Mouse (Mus musculus): ENCODE results near the gene Lancl3.
A peak's percentile ranks its signal among the peaks of the same experiment; 100 is the strongest.
"Not testable (repeated sequence)": the region's sequence is repeated elsewhere in the genome, so short reads cannot be mapped to it uniquely, and the experiment has no call there.

The Lancl3 gene

GRCm38 (mm10) chrX:9259267-9259666 is 59.6 kb downstream of the Lancl3 start:
- DNase-seq (ENCODE audit: low spot score in 2 of 2) = no peak

- no peak for DNase-seq (ENCODE audit: low spot score in 2 of 2)
Observed at GRCm38 (mm10) chrX:9271112-9271511, 71.4 kb downstream of the Lancl3 start.

- no peak for DNase-seq (ENCODE audit: low spot score in 2 of 2)
Observed at GRCm38 (mm10) chrX:9271947-9272459, 72.3 kb downstream of the Lancl3 start.

GRCm38 (mm10) chrX:9272460-9273361 is 73.0 kb downstream of the Lancl3 start, which contains the start of gene Xk:
Gene Xk (plus strand): TSS chrX:9272756.
- DNase-seq (ENCODE audit: low spot score in 2 of 2) = peak; percentile 12 to 27

- no peak for DNase-seq (ENCODE audit: low spot score in 2 of 2)
Observed at GRCm38 (mm10) chrX:9273377-9274002, 73.8 kb downstream of the Lancl3 start.

- no peak for DNase-seq (ENCODE audit: low spot score in 2 of 2)
Observed at GRCm38 (mm10) chrX:9274321-9274720, 74.6 kb downstream of the Lancl3 start.

GRCm38 (mm10) chrX:9283464-9283863 is 83.8 kb downstream of the Lancl3 start, which contains the start of gene H2al1m:
Gene H2al1m (plus strand): TSS chrX:9283764.
- DNase-seq (ENCODE audit: low spot score in 2 of 2) = not testable (repeated sequence)

- not testable (repeated sequence) for DNase-seq (ENCODE audit: low spot score in 2 of 2)
Observed at GRCm38 (mm10) chrX:9293140-9293829, 93.6 kb downstream of the Lancl3 start.

- DNase-seq (ENCODE audit: low spot score in 2 of 2) = no peak
Observed at GRCm38 (mm10) chrX:9298413-9298864, 98.7 kb downstream of the Lancl3 start.

GRCm38 (mm10) chrX:9302791-9303190 is 103.1 kb downstream of the Lancl3 start:
- DNase-seq (ENCODE audit: low spot score in 2 of 2) = no peak

- DNase-seq (ENCODE audit: low spot score in 2 of 2) = no peak
Observed at GRCm38 (mm10) chrX:9303455-9303854, 103.8 kb downstream of the Lancl3 start.

- not testable (repeated sequence) for DNase-seq (ENCODE audit: low spot score in 2 of 2)
Observed at GRCm38 (mm10) chrX:9316457-9316856, 116.8 kb downstream of the Lancl3 start.

All from right cerebral cortex, postnatal 36 days (tissue).